Mouse (Mus musculus): Measurements from ENCODE around the gene Myo1b.
"Not testable (repeated sequence)": the region's sequence is repeated elsewhere in the genome, so short reads cannot be mapped to it uniquely, and the experiment has no call there.

Gene Myo1b

GRCm38 (mm10) chr1:51895961-51896360 lies 19.9 kb downstream of the Myo1b start:
- in situ Hi-C loops (cut with MboI, MseI), result no loop called here

- in situ Hi-C loops (cut with MboI, MseI), result no loop called here
Observed at GRCm38 (mm10) chr1:51894721-51895120, 21.1 kb downstream of the Myo1b start.

- in situ Hi-C loops (cut with MboI, MseI), result no loop called here
Observed at GRCm38 (mm10) chr1:51893521-51894355, 22.1 kb downstream of the Myo1b start.

- in situ Hi-C loops (cut with MboI, MseI), result no loop called here
Observed at GRCm38 (mm10) chr1:51892005-51892404, 23.9 kb downstream of the Myo1b start.

GRCm38 (mm10) chr1:51888046-51888813 lies 27.6 kb downstream of the Myo1b start:
- in situ Hi-C loops (cut with MboI, MseI), result no loop called here

GRCm38 (mm10) chr1:51885356-51885983 lies 30.4 kb downstream of the Myo1b start:
- in situ Hi-C loops (cut with MboI, MseI), result no loop called here

GRCm38 (mm10) chr1:51883211-51883610 lies 32.7 kb downstream of the Myo1b start:
- in situ Hi-C loops (cut with MboI, MseI), result no loop called here

- in situ Hi-C loops (cut with MboI, MseI), result no loop called here
Observed at GRCm38 (mm10) chr1:51882752-51883151, 33.1 kb downstream of the Myo1b start.

- in situ Hi-C loops (cut with MboI, MseI), result no loop called here
Observed at GRCm38 (mm10) chr1:51879927-51880814, 35.7 kb downstream of the Myo1b start.

GRCm38 (mm10) chr1:51879333-51879770 lies 36.5 kb downstream of the Myo1b start:
- in situ Hi-C loops (cut with MboI, MseI), result no loop called here

GRCm38 (mm10) chr1:51875462-51876225 lies 40.2 kb downstream of the Myo1b start:
- in situ Hi-C loops (cut with MboI, MseI), result no loop called here

- in situ Hi-C loops (cut with MboI, MseI), result no loop called here
Observed at GRCm38 (mm10) chr1:51872493-51873261, 43.2 kb downstream of the Myo1b start.

- in situ Hi-C loops (cut with MboI, MseI), result not testable (repeated sequence)
Observed at GRCm38 (mm10) chr1:51871234-51871633, 44.6 kb downstream of the Myo1b start.

- in situ Hi-C loops (cut with MboI, MseI), result no loop called here
Observed at GRCm38 (mm10) chr1:51862828-51863421, 52.9 kb downstream of the Myo1b start.

GRCm38 (mm10) chr1:51860837-51861236 lies 55.0 kb downstream of the Myo1b start:
- in situ Hi-C loops (cut with MboI, MseI), result no loop called here

- in situ Hi-C loops (cut with MboI, MseI), result no loop called here
Observed at GRCm38 (mm10) chr1:51856946-51857345, 58.9 kb downstream of the Myo1b start.

- in situ Hi-C loops (cut with MboI, MseI), result no loop called here
Observed at GRCm38 (mm10) chr1:51856245-51856915, 59.5 kb downstream of the Myo1b start.

- in situ Hi-C loops (cut with MboI, MseI), result no loop called here
Observed at GRCm38 (mm10) chr1:51855541-51856244, 60.2 kb downstream of the Myo1b start.
